Mouse (Mus musculus): ENCODE measurements at regions not wholly inside any gene's neighbourhood (a gene's known extent, or its start where the extent isn't known, plus 50 kb on each side); places are given as distances from the start of the nearest gene placed in this dataset.

DNA sequence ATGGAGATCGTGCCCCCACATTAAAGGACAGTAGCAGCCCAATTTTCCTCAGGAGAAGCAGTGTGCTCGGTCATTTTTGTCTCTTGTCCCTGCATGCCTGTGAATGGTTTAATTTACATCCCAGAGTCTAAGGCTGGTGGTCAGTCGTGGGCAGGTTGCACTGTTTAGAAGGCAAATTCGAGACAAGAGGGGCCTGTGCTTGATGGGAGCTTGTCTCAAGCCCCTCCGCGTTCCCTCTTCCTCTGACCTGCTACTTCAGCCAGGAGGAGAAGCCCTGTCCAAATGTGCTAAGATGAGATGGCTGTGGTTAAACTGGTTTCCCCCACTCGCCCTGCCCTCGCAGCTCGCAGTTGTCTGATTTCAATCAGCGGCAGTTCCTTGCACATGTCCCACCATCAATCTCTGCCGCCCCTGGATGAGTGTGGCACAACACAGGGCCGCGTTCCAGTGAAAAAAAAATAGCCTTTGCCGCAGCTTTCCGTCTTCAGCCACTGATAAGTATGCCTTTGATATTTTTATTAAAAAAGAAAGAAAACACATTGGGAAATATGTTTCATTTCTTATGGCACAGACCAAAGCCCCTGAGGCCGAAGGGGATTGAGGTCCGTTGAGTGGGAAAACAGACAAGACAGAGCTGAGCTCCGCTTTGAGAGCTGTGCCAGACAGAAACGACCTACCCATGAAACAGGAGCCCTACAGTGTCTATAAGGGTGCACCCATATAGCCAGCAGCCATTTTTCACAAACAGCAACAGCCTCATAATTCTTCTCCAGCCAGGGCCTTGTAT lies 99.5 kb upstream of the Eya4 start:
- Histone ChIP-seq H3K36me3 (ENCODE audit: insufficient read depth) (no peaks in the 10 kb centered on the region), H3K4me1 (ENCODE audit: insufficient read depth) (no peaks in the 10 kb centered on the region), H3K4me2 (ENCODE audit: low read depth) (peak overlapping the region; percentile 3; the same call in 1 of the 2 replicates), H3K9ac (no peak overlapping the region), H3K27ac (ENCODE audit: low read depth, low read length) (no peak overlapping the region), H3K27me3 (ENCODE audit: insufficient read depth, low read length) (no peaks in the 10 kb centered on the region), H3K9me3 (ENCODE audit: low read length) (no peaks in the 10 kb centered on the region), H3K4me3 (ENCODE audit: low read depth, low read length) (no peak overlapping the region)
- no peak for TF ChIP-seq CTCF (IDR thresholded peaks at IDR 0.05; ENCODE audit: low read depth)
- ATAC-seq (no peak), DNase-seq (no peak)
- 74% methylated on average over 19 of the region's 19 CpGs for WGBS

DNA sequence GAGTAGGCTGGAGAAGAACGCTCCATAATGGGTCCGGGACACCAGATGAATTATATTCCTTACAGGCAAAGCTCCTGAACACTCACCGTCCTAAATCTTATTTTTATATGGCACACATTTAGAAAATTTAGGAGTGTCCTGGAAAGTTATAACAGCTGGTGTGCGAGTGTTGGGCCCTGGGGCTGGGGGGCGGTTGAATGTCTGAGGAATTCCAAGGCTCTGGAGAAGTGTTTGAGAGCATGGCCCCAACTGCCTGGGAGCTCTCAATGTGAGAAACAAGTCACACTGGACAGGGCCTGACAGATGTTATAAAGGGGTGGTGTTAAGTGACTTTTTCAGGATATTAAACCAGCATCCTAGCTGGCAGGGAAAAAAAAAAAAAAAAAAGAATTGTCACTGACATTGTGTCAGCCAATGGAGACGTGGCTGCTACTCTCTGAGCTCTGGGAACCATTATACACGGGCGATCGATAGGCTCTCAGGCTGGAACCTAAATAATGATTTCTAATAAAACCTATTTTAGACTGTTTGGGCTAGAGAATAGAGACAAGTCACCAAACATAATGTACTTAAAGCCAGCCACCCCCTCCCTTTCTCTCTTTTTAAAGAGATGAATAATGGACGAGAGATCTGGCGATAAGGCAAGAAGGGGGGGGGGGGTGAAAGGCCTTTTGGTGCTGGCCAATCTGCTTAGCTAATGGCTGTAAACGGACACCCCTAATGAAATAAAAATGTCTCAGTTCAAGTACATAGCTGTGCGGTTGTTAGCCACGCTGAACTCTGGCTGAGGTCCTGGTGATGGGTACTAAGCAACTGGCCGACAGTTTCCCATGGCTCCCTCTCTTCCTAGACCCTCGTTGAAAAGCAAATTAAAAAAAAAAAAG lies 98.6 kb upstream of the Eya4 start:
- DNase-seq: no peak
- H3K4me2 ChIP-seq (ENCODE audit: low read depth): peak overlapping the region; percentile 3; the same call in 1 of the 2 replicates

DNA sequence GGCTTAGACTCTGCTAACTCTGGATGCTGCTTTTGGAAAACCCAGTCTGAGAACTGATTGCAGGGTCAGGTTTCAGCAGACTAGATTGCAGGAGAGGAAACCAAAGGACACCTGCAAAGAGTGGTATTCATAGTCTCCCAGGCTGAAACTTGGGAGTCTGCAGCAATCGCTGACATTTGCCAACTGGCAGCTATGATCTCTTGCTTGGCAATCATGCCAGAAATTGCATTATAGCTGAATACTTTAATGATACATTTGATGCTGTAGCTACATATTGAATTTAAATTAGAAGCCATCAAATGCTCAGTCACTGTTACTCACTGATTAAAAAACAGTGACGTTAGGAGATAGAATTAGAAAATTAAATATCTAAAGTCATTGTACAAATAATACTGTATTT lies 79.8 kb upstream of the Eya4 start:
- H3K4me2 ChIP-seq (ENCODE audit: low read depth): no peak overlapping the region
- ATAC-seq: no peak
- H3K36me3 ChIP-seq (ENCODE audit: insufficient read depth): no peaks in the 10 kb centered on the region
- no peaks in the 10 kb centered on the region for H3K27me3 ChIP-seq (ENCODE audit: insufficient read depth, low read length)
- H3K9me3 ChIP-seq (ENCODE audit: low read length): no peaks in the 10 kb centered on the region
- TF ChIP-seq CTCF (IDR thresholded peaks at IDR 0.05; ENCODE audit: low read depth): no peak
- H3K27ac ChIP-seq (ENCODE audit: low read depth, low read length): no peak overlapping the region
- H3K4me3 ChIP-seq (ENCODE audit: low read depth, low read length): no peak overlapping the region
- WGBS: 27% methylated on average over 2 of the region's 2 CpGs
- DNase-seq: no peak
- no peak overlapping the region for H3K9ac ChIP-seq
- H3K4me1 ChIP-seq (ENCODE audit: insufficient read depth): no peaks in the 10 kb centered on the region

More for the DNA sequence above, 98.6 kb upstream of the Eya4 start:
- TF ChIP-seq CTCF (IDR thresholded peaks at IDR 0.05; ENCODE audit: low read depth): no peak
- peak; percentile 53; the same call in 1 of the 2 replicates for ATAC-seq
- Histone ChIP-seq H3K9me3 (ENCODE audit: low read length) (no peaks in the 10 kb centered on the region), H3K27me3 (ENCODE audit: insufficient read depth, low read length) (no peaks in the 10 kb centered on the region), H3K36me3 (ENCODE audit: insufficient read depth) (no peaks in the 10 kb centered on the region), H3K27ac (ENCODE audit: low read depth, low read length) (no peak overlapping the region), H3K4me3 (ENCODE audit: low read depth, low read length) (no peak overlapping the region), H3K4me1 (ENCODE audit: insufficient read depth) (no peaks in the 10 kb centered on the region), H3K9ac (no peak overlapping the region)
- 37% methylated on average over 16 of the region's 16 CpGs for WGBS

- Histone ChIP-seq H3K4me2 (ENCODE audit: low read depth) (peak overlapping the region; percentile 24; the same call in 1 of the 2 replicates), H3K27me3 (ENCODE audit: insufficient read depth, low read length) (no peaks in the 10 kb centered on the region), H3K9me3 (ENCODE audit: low read length) (no peaks in the 10 kb centered on the region), H3K36me3 (ENCODE audit: insufficient read depth) (no peaks in the 10 kb centered on the region), H3K27ac (ENCODE audit: low read depth, low read length) (no peak overlapping the region), H3K4me3 (ENCODE audit: low read depth, low read length) (no peak overlapping the region), H3K4me1 (ENCODE audit: insufficient read depth) (no peaks in the 10 kb centered on the region), H3K9ac (no peak overlapping the region)
- no peak for TF ChIP-seq CTCF (IDR thresholded peaks at IDR 0.05; ENCODE audit: low read depth)
- WGBS: 15% methylated on average over 7 of the region's 7 CpGs
- no peak for DNase-seq
- peak; percentile 69 for ATAC-seq
Observed at GRCm38 (mm10) chr10:23413794-23414518, 63.4 kb upstream of the Eya4 start.

DNA sequence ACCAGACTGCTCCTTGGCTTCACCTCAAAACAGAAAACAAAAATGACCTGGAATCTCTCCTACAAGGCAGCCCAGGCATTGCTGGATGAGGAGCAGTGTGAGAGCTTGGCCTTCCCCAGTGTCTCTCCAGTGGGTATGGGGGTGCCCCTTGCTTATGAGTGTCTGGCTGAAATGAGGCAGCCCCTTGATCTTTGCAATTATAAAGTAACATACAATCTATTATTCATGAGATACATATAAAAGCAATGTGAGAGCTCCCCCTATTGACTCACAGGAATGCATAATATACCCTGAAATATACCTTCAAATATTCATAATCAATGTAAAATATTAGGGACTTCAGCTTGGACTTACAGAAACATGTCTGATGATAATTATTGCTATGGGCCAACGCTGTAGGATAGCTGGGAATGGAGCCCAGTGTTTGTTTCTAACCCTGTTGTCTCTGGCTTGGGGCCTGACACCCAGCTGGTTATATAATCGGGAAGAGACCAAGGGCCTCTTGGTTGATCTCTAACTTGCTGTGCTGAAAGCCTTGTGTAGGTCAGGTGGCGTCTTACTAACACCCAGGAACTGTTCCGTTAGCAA lies 52.9 kb upstream of the Eya4 start:
- Histone ChIP-seq H3K9me3 (ENCODE audit: low read length) (no peaks in the 10 kb centered on the region; the same call in 1 of the 2 replicates), H3K9ac (no peak overlapping the region), H3K27ac (ENCODE audit: low read depth, low read length) (no peak overlapping the region), H3K27me3 (ENCODE audit: insufficient read depth, low read length) (no peaks in the 10 kb centered on the region), H3K4me1 (ENCODE audit: insufficient read depth) (no peaks in the 10 kb centered on the region), H3K36me3 (ENCODE audit: insufficient read depth) (no peaks in the 10 kb centered on the region), H3K4me3 (ENCODE audit: low read depth, low read length) (no peak overlapping the region), H3K4me2 (ENCODE audit: low read depth) (no peak overlapping the region)
- TF ChIP-seq CTCF (IDR thresholded peaks at IDR 0.05; ENCODE audit: low read depth): peak; percentile 41; the same call in 1 of the 2 replicates
- 33% methylated on average over 4 of the region's 4 CpGs for WGBS
- ATAC-seq: no peak
- no peak for DNase-seq
